Mouse (Mus musculus) heart, embryonic 15.5 days (tissue): ENCODE data around the gene Rab40c. TPM values are rescaled to one million over a fixed set of nuclear protein-coding genes. Genes with fewer than 3 reads are reported as not detected.
A peak's percentile ranks its signal among the peaks of the same experiment; 100 is the strongest.

Experiments
- ATAC-seq: fragments of 200-750 bp; cut with Nextera tagmentation; replicated peaks from 2 replicates; pipeline ENCODE4 v1.8.0; 2017; ENCODE audit warnings: low read depth, moderate TSS enrichment; ENCODE audit not compliant: insufficient number of reproducible peaks, insufficient read depth, low FRiP score
- H3K27ac ChIP-seq: fragments of 300-500 bp; sonication (generic); 2 replicates; pipeline ENCODE4 v1.5.1; 2015; ENCODE audit warnings: mild to moderate bottlenecking, inconsistent platforms
- H3K27me3 ChIP-seq: fragments of 300-500 bp; sonication (generic); 2 replicates; pipeline ENCODE4 v1.6.1; 2015; ENCODE audit warnings: inconsistent platforms
- H3K36me3 ChIP-seq: fragments of 300-500 bp; sonication (generic); 2 replicates; pipeline ENCODE4 v1.6.1; 2015; ENCODE audit warnings: mild to moderate bottlenecking, inconsistent platforms
- H3K4me1 ChIP-seq: fragments of 300-500 bp; sonication (generic); replicated peaks from 2 replicates; pipeline ENCODE4 v1.6.1; 2015; ENCODE audit warnings: inconsistent platforms
- H3K4me2 ChIP-seq: fragments of 300-500 bp; sonication (generic); 2 replicates; pipeline ENCODE4 v1.6.1; 2015; ENCODE audit warnings: inconsistent platforms, mild to moderate bottlenecking, moderate library complexity
- H3K4me3 ChIP-seq: fragments of 300-500 bp; sonication (generic); 2 replicates; pipeline ENCODE4 v1.5.1; 2015; ENCODE audit warnings: mild to moderate bottlenecking, inconsistent platforms
- H3K9ac ChIP-seq: fragments of 300-500 bp; sonication (generic); 2 replicates; pipeline ENCODE4 v1.6.1; 2015; ENCODE audit warnings: mild to moderate bottlenecking, inconsistent platforms
- H3K9me3 ChIP-seq: fragments of 300-500 bp; sonication (generic); replicated peaks from 2 replicates; pipeline ENCODE4 v1.6.1; 2016; ENCODE audit warnings: inconsistent platforms
- WGBS: fragments of 180-500 bp; shearing (Covaris S2); methylation state at CpG from one replicate; pipeline ENCODE4 v1.1.7; 2015; ENCODE audit warnings: mixed read lengths; 5-methylcytosine and 5-hydroxymethylcytosine counted together
- polyA plus RNA-seq: library from polyadenylated mRNA; unstranded; fragments of >200 nt; fragmentation: Nextera tagmentation; extraction: Ambion mirVana; gene quantifications from 2 replicates; pipeline ENCODE4 v1.2.1, GENCODE M21; 2015

Rab40c gene
- 12.1 and 18.0 TPM in 2 replicates for polyA plus RNA-seq

DNA sequence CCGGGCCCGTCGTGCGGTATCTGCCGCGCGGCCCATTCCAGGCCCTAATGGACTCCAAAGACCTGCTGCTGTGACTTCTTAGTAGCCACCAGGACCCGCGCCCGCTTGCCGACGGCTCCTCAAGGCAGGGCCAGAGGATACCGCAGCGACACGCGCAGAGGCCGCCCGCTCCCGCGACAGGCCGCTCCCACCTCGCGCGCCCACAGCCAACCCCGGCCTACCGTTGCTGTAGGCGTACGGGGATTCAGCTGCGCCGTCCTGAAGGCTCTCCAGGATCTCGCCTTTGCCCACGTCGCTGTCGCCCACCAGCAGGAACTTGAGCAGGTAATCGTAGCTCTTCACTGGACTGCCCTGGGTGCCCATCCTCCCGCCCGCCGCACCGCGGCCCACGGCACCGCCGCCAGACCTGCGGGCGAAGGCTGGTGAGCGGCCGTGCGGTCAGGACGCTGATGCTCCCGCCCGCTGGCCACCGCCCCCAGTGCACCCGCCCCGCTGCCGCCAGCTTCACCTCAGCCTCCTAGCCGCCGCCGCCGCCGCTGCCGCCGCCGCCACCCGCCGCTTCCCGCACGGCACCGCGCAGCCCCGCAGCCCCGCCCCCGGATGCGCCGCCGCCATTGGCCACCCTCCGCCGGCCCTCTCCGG, at the start of gene Rab40c:
Rab40c (minus strand) TSS at position 584 of the 642 bp plus-strand sequence.
- Histone ChIP-seq H3K36me3 (no peaks in the 10 kb centered on the region), H3K9ac (peak within 1 kb of the TSS; percentile 84), H3K4me1 (peaks cover 33% of the 10 kb centered on the region), H3K27ac (peak within 1 kb of the TSS; percentile 99), H3K4me3 (peak within 1 kb of the TSS; percentile 81), H3K9me3 (no peaks in the 10 kb centered on the region), H3K4me2 (peak within 1 kb of the TSS; percentile 93), H3K27me3 (no peaks in the 10 kb centered on the region)
- no peak for ATAC-seq
- 0% methylated on average over 59 of the region's 78 CpGs for WGBS

- H3K9ac ChIP-seq: no peak overlapping the region
- no peaks in the 10 kb centered on the region for H3K27me3 ChIP-seq
- peak overlapping the region; percentile 41 for H3K27ac ChIP-seq
- H3K4me1 ChIP-seq: peaks cover 19% of the 10 kb centered on the region
- no peak overlapping the region for H3K4me2 ChIP-seq
- no peaks in the 10 kb centered on the region; the same call in 1 of the 2 replicates for H3K36me3 ChIP-seq
- no peak for ATAC-seq
- WGBS: 74% methylated on average over 1 of the region's 1 CpGs
- no peak overlapping the region for H3K4me3 ChIP-seq
- no peaks in the 10 kb centered on the region for H3K9me3 ChIP-seq
Observed at GRCm38 (mm10) chr17:25968176-25968575, 48.6 kb upstream of the Rab40c start.

GRCm38 (mm10) chr17:25967652-25968051, 48.1 kb upstream of the Rab40c start:
- 30% methylated on average over 3 of the region's 3 CpGs for WGBS
- no peaks in the 10 kb centered on the region; the same call in 1 of the 2 replicates for H3K36me3 ChIP-seq
- peaks cover 19% of the 10 kb centered on the region for H3K4me1 ChIP-seq
- no peaks in the 10 kb centered on the region for H3K9me3 ChIP-seq
- peak overlapping the region; percentile 41 for H3K27ac ChIP-seq
- ATAC-seq: no peak
- H3K4me3 ChIP-seq: no peak overlapping the region
- no peak overlapping the region for H3K4me2 ChIP-seq
- no peaks in the 10 kb centered on the region for H3K27me3 ChIP-seq
- no peak overlapping the region for H3K9ac ChIP-seq

- WGBS: 85% methylated on average over 7 of the region's 7 CpGs
- H3K27me3 ChIP-seq: no peaks in the 10 kb centered on the region
- H3K27ac ChIP-seq: no peak overlapping the region
- ATAC-seq: no peak
- no peak overlapping the region for H3K9ac ChIP-seq
- no peaks in the 10 kb centered on the region for H3K9me3 ChIP-seq
- no peak overlapping the region for H3K4me2 ChIP-seq
- peaks cover 17% of the 10 kb centered on the region for H3K4me1 ChIP-seq
- H3K4me3 ChIP-seq: no peak overlapping the region
- 0 out of 2 replicates have a peak, but pooled peaks cover 9% of the 10 kb centered on the region for H3K36me3 ChIP-seq
Observed at GRCm38 (mm10) chr17:25964271-25964670, 44.7 kb upstream of the Rab40c start.

DNA sequence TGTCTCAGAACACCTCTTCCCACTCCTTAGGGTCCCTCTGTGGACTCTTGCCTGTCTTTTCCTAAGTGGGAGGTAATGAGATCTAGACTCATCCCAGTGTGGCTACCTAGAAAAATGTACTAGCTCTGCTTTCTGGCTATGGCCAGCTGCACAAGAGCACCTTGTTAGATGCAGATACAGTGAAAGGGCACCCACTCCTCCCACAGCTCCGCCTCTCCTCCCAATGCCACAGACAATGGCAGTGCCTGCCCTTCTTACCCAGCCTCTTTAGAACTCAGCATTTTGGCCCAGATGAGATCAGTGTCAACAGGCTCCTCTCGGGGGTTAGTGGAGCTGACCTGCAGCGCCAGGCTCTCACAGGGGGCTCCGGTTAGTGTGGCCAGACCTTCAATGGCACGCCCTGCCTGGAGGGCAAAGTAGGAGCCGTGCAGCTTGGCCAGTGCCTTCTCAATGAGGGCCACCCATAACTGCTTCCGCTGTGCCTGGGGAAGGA, 42.9 kb upstream of the Rab40c start:
- Histone ChIP-seq H3K9me3 (no peaks in the 10 kb centered on the region), H3K36me3 (0 out of 2 replicates have a peak, but pooled peaks cover 16% of the 10 kb centered on the region), H3K9ac (no peak overlapping the region), H3K4me1 (peaks cover 5% of the 10 kb centered on the region), H3K27me3 (no peaks in the 10 kb centered on the region), H3K27ac (no peak overlapping the region), H3K4me2 (no peak overlapping the region), H3K4me3 (no peak overlapping the region)
- 92% methylated on average over 7 of the region's 7 CpGs for WGBS
- ATAC-seq: no peak

GRCm38 (mm10) chr17:25961566-25961965, 42.0 kb upstream of the Rab40c start:
- Histone ChIP-seq H3K27ac (no peak overlapping the region), H3K27me3 (no peaks in the 10 kb centered on the region), H3K4me1 (no peaks in the 10 kb centered on the region), H3K9me3 (no peaks in the 10 kb centered on the region), H3K4me2 (no peak overlapping the region), H3K4me3 (no peak overlapping the region), H3K9ac (no peak overlapping the region), H3K36me3 (0 out of 2 replicates have a peak, but pooled peaks cover 16% of the 10 kb centered on the region)
- ATAC-seq: no peak
- 90% methylated on average over 5 of the region's 5 CpGs for WGBS

GRCm38 (mm10) chr17:25959630-25960467, 40.3 kb upstream of the Rab40c start:
- H3K4me3 ChIP-seq: no peak overlapping the region
- H3K9ac ChIP-seq: no peak overlapping the region
- no peaks in the 10 kb centered on the region for H3K9me3 ChIP-seq
- H3K4me1 ChIP-seq: no peaks in the 10 kb centered on the region
- H3K27me3 ChIP-seq: no peaks in the 10 kb centered on the region
- WGBS: 88% methylated on average over 23 of the region's 23 CpGs
- ATAC-seq: no peak
- H3K4me2 ChIP-seq: no peak overlapping the region
- H3K27ac ChIP-seq: no peak overlapping the region
- H3K36me3 ChIP-seq: 0 out of 2 replicates have a peak, but pooled peaks cover 16% of the 10 kb centered on the region

- no peak for ATAC-seq
- H3K9me3 ChIP-seq: no peaks in the 10 kb centered on the region
- H3K27me3 ChIP-seq: peaks cover 3% of the 10 kb centered on the region
- WGBS: 90% methylated on average over 11 of the region's 11 CpGs
- no peak overlapping the region for H3K4me2 ChIP-seq
- no peak overlapping the region for H3K4me3 ChIP-seq
- no peaks in the 10 kb centered on the region for H3K4me1 ChIP-seq
- no peak overlapping the region for H3K9ac ChIP-seq
- H3K36me3 ChIP-seq: 0 out of 2 replicates have a peak, but pooled peaks cover 16% of the 10 kb centered on the region
- H3K27ac ChIP-seq: no peak overlapping the region
Observed at GRCm38 (mm10) chr17:25958771-25959494, 39.4 kb upstream of the Rab40c start.

DNA sequence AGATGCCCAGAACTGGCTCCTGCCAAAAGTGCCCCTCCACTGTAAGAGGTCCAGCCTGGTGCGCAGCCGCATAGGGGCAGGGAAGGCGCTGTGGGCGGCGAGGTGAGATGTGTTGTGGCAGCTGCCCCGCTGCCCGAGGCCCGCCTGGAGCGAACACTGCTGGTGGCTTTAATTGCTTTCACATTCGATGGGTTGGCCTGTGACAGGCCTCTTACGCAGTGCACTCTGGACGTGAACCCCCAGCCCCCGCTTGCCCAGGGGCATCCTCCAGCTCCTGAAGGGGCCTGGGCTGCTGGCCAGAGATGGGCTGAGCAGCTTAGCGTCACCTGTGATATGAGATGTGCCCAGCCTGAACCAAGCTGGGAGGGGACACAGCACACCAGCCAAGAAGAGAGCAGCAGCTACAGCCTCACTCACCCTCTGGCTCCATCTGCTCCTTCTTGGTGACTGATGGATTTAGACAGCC, 38.1 kb upstream of the Rab40c start:
- H3K27me3 ChIP-seq: peaks cover 16% of the 10 kb centered on the region
- no peak for ATAC-seq
- no peak overlapping the region for H3K27ac ChIP-seq
- no peak overlapping the region for H3K4me3 ChIP-seq
- H3K4me1 ChIP-seq: no peaks in the 10 kb centered on the region
- H3K36me3 ChIP-seq: 0 out of 2 replicates have a peak, but pooled peaks cover 16% of the 10 kb centered on the region
- no peak overlapping the region for H3K4me2 ChIP-seq
- H3K9ac ChIP-seq: no peak overlapping the region
- no peaks in the 10 kb centered on the region for H3K9me3 ChIP-seq
- 84% methylated on average over 14 of the region's 14 CpGs for WGBS

GRCm38 (mm10) chr17:25956631-25957030, 37.1 kb upstream of the Rab40c start:
- Histone ChIP-seq H3K27ac (no peak overlapping the region), H3K27me3 (peaks cover 26% of the 10 kb centered on the region), H3K4me3 (no peak overlapping the region), H3K9ac (no peak overlapping the region), H3K4me1 (peaks cover 9% of the 10 kb centered on the region), H3K36me3 (0 out of 2 replicates have a peak, but pooled peaks cover 16% of the 10 kb centered on the region), H3K4me2 (no peak overlapping the region), H3K9me3 (no peaks in the 10 kb centered on the region)
- WGBS: 79% methylated on average over 7 of the region's 7 CpGs
- ATAC-seq: no peak

- no peak for ATAC-seq
- Histone ChIP-seq H3K9ac (no peak overlapping the region), H3K4me2 (no peak overlapping the region), H3K27ac (no peak overlapping the region), H3K27me3 (peaks cover 30% of the 10 kb centered on the region), H3K4me3 (no peak overlapping the region), H3K9me3 (no peaks in the 10 kb centered on the region), H3K4me1 (peaks cover 13% of the 10 kb centered on the region), H3K36me3 (0 out of 2 replicates have a peak, but pooled peaks cover 16% of the 10 kb centered on the region)
- WGBS: 71% methylated on average over 7 of the region's 7 CpGs
Observed at GRCm38 (mm10) chr17:25956201-25956600, 36.7 kb upstream of the Rab40c start.
